Mouse (Mus musculus): ENCODE measurements around the gene 6030408B16Rik. TPM values are rescaled to one million over a fixed set of nuclear protein-coding genes. Genes with fewer than 3 reads are reported as not detected.

The 6030408B16Rik gene
- polyA plus RNA-seq, 1 experiment from 2014 or later: 0.27 TPM

DNA sequence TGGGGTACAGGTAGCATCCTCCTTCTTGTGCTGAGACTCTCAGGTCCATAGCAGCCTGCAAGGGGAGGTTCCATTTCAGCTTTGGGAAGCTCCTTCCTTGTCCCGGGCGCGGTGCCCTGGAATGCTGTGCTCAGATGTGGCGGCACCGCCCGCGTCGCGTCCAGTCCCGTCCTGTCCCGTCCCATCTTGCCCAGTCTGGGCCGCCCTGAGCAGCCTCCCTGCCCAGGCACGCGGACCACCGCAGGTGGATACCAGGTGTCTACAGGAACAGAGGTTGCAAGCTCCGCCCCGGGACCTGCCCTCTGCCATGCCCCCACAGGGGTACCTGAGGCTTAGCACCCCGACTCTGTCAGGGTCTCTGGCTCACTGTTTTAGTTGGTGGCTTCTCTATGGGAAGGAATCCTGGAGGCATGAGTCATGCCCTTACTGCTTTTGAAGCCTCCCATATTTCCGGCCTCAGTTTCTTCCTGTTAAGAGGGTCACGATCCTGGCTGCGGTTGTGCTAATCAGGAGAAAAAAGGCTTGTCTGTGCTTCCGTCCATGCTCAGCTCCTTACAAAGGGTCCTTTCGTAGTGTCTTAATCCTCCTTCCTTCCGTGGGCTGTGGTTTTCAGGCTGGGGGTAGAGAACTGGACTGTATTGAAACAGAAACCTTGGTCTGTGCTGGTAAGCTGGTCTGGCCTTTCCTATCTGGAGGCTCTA, 43.6 kb downstream of the 6030408B16Rik start:
- WGBS: 43% methylated on average over 24 of the region's 24 CpGs
- no peak overlapping the region for H3K4me3 ChIP-seq

DNA sequence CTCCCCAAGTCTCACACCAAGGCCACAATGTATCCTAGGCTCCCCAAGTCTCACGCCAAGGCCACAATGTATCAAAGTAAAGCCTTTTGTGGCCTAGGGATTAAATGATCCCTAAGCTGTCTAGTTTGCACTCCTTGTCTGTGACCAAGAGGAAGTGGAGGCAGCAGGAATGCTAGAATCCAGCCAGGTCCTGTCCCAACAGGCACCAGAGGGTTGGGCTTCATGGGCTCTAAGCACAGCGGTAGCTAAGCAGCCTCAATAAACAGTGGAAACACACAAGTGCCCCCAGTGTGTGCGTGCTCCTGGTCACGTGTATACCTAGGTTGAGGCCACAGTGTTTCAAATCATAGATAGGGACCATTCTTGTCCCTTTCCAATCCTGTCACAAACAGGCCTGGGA, 45.3 kb downstream of the 6030408B16Rik start:
- peaks cover 13% of the 10 kb centered on the region for H3K4me1 ChIP-seq
- no peak for DNase-seq (ENCODE audit: extremely low spot score, low spot score)
- peaks cover 22% of the 10 kb centered on the region for H3K27me3 ChIP-seq (ENCODE audit: poor library complexity, severe bottlenecking)
- WGBS: 80% methylated on average over 4 of the region's 4 CpGs
- no peak overlapping the region for H3K27ac ChIP-seq
- H3K4me3 ChIP-seq: no peak overlapping the region
- H3K9me3 ChIP-seq: no peaks in the 10 kb centered on the region
- H3K36me3 ChIP-seq (replicated peaks): no peaks in the 10 kb centered on the region

More for the DNA sequence above, 43.6 kb downstream of the 6030408B16Rik start:
- DNase-seq (ENCODE audit: extremely low spot score, low spot score): no peak
- Histone ChIP-seq H3K36me3 (replicated peaks) (no peaks in the 10 kb centered on the region), H3K27ac (peak overlapping the region; percentile 60), H3K9me3 (no peaks in the 10 kb centered on the region), H3K4me1 (peaks cover 13% of the 10 kb centered on the region), H3K27me3 (ENCODE audit: poor library complexity, severe bottlenecking) (peaks cover 22% of the 10 kb centered on the region)

DNA sequence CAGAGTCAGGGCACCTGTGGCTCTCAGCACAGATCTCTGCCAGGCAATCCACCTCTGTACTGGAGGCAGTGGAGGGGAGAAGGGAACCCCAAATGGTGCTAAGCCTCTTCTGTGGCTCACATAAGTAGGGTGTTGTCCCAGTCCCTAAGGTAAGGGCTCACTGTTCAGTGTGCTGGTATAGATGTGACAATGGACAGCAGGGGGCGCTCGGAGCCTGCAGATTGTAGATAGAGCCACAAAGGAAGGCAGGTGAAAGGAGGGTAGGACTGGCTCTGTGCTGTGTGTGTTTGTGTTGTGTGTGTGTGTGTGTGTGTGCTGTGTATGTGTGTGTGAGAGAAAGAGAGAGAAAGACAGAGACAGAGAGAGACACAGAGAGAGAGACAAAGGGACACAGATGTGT, 46.5 kb downstream of the 6030408B16Rik start:
- peak; percentile 86 for DNase-seq (ENCODE audit: extremely low spot score, low spot score)
- no peaks in the 10 kb centered on the region for H3K9me3 ChIP-seq
- no peaks in the 10 kb centered on the region for H3K36me3 ChIP-seq (replicated peaks)
- H3K4me1 ChIP-seq: peaks cover 13% of the 10 kb centered on the region
- WGBS: 1% methylated on average over 2 of the region's 2 CpGs
- H3K4me3 ChIP-seq: no peak overlapping the region
- peaks cover 22% of the 10 kb centered on the region for H3K27me3 ChIP-seq (ENCODE audit: poor library complexity, severe bottlenecking)
- H3K27ac ChIP-seq: no peak overlapping the region

DNA sequence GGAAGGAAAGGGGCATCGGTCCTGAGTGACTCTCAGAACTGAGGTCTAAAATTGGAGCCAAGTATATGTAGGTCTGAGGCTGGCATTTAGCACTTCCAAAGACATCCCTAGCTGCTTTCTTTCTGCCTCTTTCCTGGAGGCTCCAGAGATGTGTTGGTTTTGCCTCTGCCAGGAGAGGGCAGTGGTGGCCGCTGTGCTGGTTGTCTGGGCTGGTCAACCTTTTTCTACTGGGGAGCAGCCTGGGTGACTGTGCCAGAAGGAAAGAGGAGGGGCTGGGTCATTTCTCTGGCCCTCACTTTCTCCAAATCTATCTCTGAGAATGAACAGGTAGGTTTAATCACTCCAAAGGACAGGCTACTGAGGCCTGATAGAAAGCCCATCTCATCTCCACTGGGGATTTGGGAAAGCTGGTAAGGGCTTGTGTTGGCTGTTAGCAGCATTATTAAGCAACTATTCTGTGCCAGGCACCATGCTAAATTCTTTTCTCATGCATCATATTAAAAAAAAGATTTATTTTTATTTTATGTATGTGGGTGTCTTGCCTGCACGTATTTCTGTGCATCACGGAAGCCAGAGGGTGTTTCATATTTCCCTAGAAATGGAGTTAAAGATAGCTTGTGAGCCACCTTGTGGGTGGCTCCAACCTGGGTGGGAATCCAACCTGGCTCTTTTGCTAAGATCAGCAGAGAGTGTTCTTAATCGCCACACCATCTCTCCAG, 48.9 kb downstream of the 6030408B16Rik start:
- Histone ChIP-seq H3K9me3 (no peaks in the 10 kb centered on the region), H3K4me3 (no peak overlapping the region), H3K27me3 (ENCODE audit: poor library complexity, severe bottlenecking) (peaks cover 12% of the 10 kb centered on the region; the same call in 1 of the 2 replicates), H3K4me1 (peaks cover 3% of the 10 kb centered on the region), H3K36me3 (replicated peaks) (no peaks in the 10 kb centered on the region), H3K27ac (no peak overlapping the region)
- DNase-seq (ENCODE audit: extremely low spot score, low spot score): no peak
- 67% methylated on average over 5 of the region's 5 CpGs for WGBS

Other genes with a start within 250 kb of the 6030408B16Rik start
- not detected in 2 replicates for gene Gm47841, start 245.8 kb upstream of the 6030408B16Rik start, polyA plus RNA-seq (2016; fragmentation: Nextera tagmentation; extraction: Ambion mirVana)
- gene Fignl2, start 214.6 kb upstream of the 6030408B16Rik start, polyA plus RNA-seq (2016; fragmentation: Nextera tagmentation; extraction: Ambion mirVana): 0.80 and 0.82 TPM in 2 replicates
- gene Ankrd33, start 177.5 kb upstream of the 6030408B16Rik start, polyA plus RNA-seq (2016; fragmentation: Nextera tagmentation; extraction: Ambion mirVana): not detected in 2 replicates
- 8.0 and 8.1 TPM in 2 replicates for gene Acvrl1, start 164.7 kb upstream of the 6030408B16Rik start, polyA plus RNA-seq (2016; fragmentation: Nextera tagmentation; extraction: Ambion mirVana)
- 5.8 TPM in 2 replicates for gene Acvr1b, start 119.1 kb upstream of the 6030408B16Rik start, polyA plus RNA-seq (2016; fragmentation: Nextera tagmentation; extraction: Ambion mirVana)
- gene Grasp, start 69.0 kb upstream of the 6030408B16Rik start, polyA plus RNA-seq (2016; fragmentation: Nextera tagmentation; extraction: Ambion mirVana): 2.6 and 4.1 TPM in 2 replicates
- gene Nr4a1, start 38.9 kb upstream of the 6030408B16Rik start, polyA plus RNA-seq (2016; fragmentation: Nextera tagmentation; extraction: Ambion mirVana): 3.7 and 5.2 TPM in 2 replicates
- gene Atg101, start 8.9 kb upstream of the 6030408B16Rik start, polyA plus RNA-seq (2016; fragmentation: Nextera tagmentation; extraction: Ambion mirVana): 77.2 and 77.8 TPM in 2 replicates
- 0.07 TPM in 1 of 2 replicates, not detected in the other for gene Krt80, start 77.0 kb downstream of the 6030408B16Rik start, polyA plus RNA-seq (2016; fragmentation: Nextera tagmentation; extraction: Ambion mirVana)
- 12.2 and 12.4 TPM in 2 replicates for gene Krt7, start 117.8 kb downstream of the 6030408B16Rik start, polyA plus RNA-seq (2016; fragmentation: Nextera tagmentation; extraction: Ambion mirVana)
- 0.10 TPM in 1 of 2 replicates, not detected in the other for gene Krt87, start 145.6 kb downstream of the 6030408B16Rik start, polyA plus RNA-seq (2016; fragmentation: Nextera tagmentation; extraction: Ambion mirVana)
- gene Krt88, start 154.5 kb downstream of the 6030408B16Rik start, polyA plus RNA-seq (2016; fragmentation: Nextera tagmentation; extraction: Ambion mirVana): not detected in 2 replicates
- not detected in 2 replicates for gene Krt81, start 170.5 kb downstream of the 6030408B16Rik start, polyA plus RNA-seq (2016; fragmentation: Nextera tagmentation; extraction: Ambion mirVana)
- 0.07 TPM in 1 of 2 replicates, not detected in the other for gene Krt86, start 180.3 kb downstream of the 6030408B16Rik start, polyA plus RNA-seq (2016; fragmentation: Nextera tagmentation; extraction: Ambion mirVana)
- gene Krt83, start 198.3 kb downstream of the 6030408B16Rik start, polyA plus RNA-seq (2016; fragmentation: Nextera tagmentation; extraction: Ambion mirVana): not detected in 2 replicates
- gene Gm49425, start 224.0 kb downstream of the 6030408B16Rik start, polyA plus RNA-seq (2016; fragmentation: Nextera tagmentation; extraction: Ambion mirVana): not detected in 2 replicates
- gene Krt84, start 239.6 kb downstream of the 6030408B16Rik start, polyA plus RNA-seq (2016; fragmentation: Nextera tagmentation; extraction: Ambion mirVana): not detected in 2 replicates

All from forebrain, embryonic 10.5 days (tissue).